Mouse (Mus musculus): ENCODE measurements around the gene Ttbk1.

The Ttbk1 gene

DNA sequence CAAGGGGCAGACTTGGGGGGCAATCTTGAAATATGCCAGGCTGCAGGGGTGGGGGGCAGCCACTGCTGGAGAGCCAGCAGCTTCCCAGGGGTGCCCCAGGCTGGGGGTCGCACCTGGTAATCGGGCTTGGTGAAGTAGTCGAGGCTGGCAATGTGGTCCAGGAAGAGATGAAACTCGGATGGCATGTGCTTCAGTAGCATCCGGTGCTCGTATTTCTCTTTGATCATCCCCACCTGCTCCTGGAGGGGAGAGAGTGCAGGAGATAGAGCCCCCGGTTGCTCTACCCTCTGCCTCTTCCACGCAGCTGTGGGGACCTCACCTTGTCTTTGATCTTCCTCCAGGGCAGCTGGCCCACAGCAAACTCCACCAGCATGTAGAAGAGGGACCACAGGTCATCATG is 10.9 kb downstream of the Ttbk1 start:
- DNase-seq (ENCODE audit: low spot score) = no peak

DNA sequence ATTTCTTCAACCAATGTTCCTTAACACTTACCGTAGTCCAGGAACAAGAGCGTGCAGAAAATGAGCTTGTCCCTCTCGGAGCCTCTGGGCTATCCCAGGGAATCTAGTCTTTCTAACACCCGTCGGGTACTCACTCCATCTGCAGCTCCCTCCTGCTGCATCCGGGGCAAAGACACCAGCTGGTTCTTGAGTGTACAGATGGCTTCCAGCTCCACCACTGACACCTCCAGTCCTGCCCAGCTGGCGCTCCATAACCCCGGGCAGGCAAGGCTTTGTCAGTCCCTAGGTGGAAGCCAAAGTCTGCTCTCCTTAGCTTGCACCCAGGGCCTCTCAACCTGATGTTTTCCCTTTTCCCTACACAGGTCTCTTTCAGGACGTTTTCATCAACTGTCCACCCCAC is 19.6 kb downstream of the Ttbk1 start:
- DNase-seq (ENCODE audit: low spot score) = no peak

DNA sequence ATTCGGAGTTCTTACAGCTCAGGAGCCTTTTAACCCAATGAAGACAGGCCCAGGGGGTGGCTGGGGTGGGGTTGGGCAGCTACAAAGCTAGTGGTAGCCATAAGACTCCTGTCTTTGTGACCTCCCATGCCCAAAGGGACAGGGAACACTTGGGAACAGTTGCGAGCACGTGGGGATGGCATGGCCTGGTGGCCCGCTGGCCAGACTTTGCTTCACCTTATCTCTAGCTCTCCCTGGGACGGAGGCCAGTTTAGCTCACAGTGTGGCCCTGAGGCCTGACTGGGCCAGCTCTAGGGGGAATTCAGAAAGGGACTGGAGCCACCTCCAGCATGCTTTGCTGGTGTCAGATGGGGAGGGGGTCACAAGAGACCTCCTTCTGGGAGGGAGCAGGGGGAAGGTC is 25.2 kb downstream of the Ttbk1 start:
- DNase-seq (ENCODE audit: low spot score) = no peak

- DNase-seq (ENCODE audit: low spot score) = no peak
These were observed 26.1 kb downstream of the Ttbk1 start for GRCm38 (mm10) chr17:46461347-46461746.

DNA sequence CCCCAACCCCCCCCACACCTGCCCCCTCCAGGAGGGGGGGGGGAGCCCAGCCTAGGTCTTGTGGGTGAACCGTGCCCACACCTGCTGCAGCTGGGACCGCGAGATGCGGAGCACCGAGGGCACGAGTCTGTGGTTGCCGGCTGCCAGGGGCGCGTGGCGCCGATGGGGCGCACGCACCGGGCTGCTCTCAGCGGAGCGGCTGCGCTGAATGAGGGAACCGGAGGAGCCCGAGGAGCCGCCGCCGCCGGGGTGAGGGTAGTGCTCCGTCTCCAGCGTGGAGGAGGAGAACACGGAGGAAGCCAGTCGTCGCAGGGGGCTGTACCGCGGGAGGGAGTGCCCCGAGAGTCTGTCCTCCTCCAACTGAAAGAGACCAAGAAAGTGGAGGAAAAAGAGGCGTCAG is 26.8 kb downstream of the Ttbk1 start:
- DNase-seq (ENCODE audit: low spot score) = no peak

GRCm38 (mm10) chr17:46458439-46458838 is 29.0 kb downstream of the Ttbk1 start:
- DNase-seq (ENCODE audit: low spot score) = no peak

GRCm38 (mm10) chr17:46457791-46458190 is 29.7 kb downstream of the Ttbk1 start:
- DNase-seq (ENCODE audit: low spot score) = no peak

GRCm38 (mm10) chr17:46455110-46455691 is 32.3 kb downstream of the Ttbk1 start:
- no peak for DNase-seq (ENCODE audit: low spot score)

GRCm38 (mm10) chr17:46454539-46454938 is 32.9 kb downstream of the Ttbk1 start:
- no peak for DNase-seq (ENCODE audit: low spot score)

- DNase-seq (ENCODE audit: low spot score) = no peak
These were observed 33.5 kb downstream of the Ttbk1 start for GRCm38 (mm10) chr17:46453970-46454411.

DNA sequence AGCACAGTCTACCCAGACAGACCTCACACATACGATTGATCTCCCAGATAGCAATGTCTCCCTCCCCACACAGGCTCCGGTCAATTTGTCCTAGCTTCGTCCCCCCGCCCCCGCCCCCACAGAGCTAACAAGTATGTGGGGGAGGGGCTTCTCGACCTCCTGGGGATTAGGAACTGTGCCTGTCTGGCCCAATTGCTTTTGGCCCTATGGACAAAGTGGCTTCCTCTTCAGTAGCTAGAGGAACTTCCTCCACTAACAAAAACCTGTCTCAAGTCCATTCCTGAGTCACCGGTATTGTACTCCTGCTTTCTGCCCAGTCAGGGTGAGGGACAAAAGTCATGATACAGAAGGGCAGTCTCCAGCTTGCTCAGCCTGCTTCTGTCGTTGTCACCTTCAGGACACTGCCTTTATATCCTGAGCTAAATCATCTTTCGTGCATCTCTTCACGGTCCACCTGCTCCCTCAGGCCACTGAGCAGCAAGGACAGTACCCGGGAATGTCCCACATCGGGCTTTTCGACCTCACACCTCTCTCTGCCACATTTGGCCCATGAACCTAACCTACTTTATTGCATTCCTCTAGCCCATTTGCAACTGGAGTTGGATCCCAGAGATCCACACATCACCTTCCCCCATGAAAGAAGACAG is 34.0 kb downstream of the Ttbk1 start:
- DNase-seq (ENCODE audit: low spot score) = no peak

DNA sequence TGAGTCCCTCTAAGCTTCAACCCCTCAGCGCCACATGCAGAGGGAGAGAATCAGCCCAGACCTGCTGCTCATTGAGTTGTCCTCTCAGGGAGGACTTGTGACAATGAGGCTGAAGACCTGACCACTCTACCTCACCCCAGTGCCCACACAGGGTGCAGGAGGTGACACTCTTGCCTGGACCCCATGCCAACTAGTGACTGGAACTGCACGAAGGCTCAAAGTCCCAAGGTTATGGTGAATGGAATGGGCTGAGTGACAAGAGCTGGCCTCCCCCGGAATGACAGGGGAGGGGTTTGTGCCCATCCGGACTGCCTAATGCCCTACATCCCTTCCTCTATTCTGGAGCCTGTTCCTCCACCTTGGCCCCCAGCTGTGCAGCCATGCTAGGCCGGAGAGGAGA is 34.8 kb downstream of the Ttbk1 start:
- no peak for DNase-seq (ENCODE audit: low spot score)

DNA sequence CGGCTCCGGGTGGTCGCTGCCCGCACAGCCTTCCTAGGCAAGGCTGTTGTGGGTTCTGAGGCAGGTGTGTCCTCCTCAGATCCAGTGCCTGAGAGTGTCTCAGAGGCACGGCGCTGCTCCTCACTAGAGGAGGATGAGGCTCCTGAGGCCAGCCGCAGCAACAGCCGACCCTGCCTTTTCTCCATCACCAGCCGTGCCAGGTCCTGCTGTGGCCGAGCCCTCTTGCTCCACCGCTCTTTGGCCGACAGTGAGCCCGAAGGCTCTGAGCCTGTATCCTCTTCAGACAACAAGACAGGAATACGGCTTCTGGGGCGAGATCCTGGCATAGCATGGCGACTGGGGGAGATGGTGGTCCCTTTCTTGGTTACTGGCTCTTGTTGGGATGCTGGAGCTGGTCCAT is 41.2 kb downstream of the Ttbk1 start:
- no peak for DNase-seq (ENCODE audit: low spot score)

GRCm38 (mm10) chr17:46444839-46445579 is 42.5 kb downstream of the Ttbk1 start:
- DNase-seq (ENCODE audit: low spot score) = no peak

- DNase-seq (ENCODE audit: low spot score) = no peak
These were observed 48.3 kb downstream of the Ttbk1 start for GRCm38 (mm10) chr17:46439176-46439575.

- no peak for DNase-seq (ENCODE audit: low spot score)
These were observed 49.1 kb downstream of the Ttbk1 start, which contains the start of gene Slc22a7 for GRCm38 (mm10) chr17:46438298-46438873. TSS of gene Slc22a7 (minus strand) at chr17:46438457.

DNA sequence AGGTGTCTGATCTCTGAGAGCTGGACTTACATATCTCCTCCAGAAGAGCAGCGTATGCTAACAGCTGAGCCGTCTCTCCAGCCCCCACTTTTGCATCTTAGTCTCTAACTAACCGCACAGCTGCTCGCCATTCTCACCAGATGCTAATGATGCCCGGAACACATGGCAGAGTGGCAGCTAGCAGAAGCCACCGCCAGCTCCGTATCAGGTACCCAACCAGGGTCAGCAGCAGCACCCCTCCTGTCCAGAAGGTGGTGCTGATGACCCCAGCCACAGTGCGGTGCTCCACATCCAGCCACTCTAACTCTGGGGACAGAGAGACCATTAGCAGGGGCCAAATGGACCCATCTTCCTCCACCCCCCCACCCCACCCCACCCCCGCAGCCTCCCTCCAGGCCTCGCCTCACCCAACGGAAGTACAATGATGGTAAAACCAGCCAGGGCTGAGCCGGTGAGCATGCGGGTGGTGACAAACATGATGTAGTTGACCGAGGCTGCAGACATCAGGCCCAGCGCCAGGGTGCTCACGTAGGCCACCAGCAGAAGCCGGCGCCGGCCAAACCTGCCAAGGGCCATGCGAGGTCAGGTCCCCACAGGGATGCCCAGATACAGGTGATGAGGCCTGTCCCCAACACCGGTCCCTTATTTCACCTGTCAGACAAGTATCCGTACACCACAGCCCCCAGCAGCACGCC is 50.7 kb downstream of the Ttbk1 start:
- no peak for DNase-seq (ENCODE audit: low spot score)

- no peak for DNase-seq (ENCODE audit: low spot score)
These were observed 53.8 kb downstream of the Ttbk1 start for GRCm38 (mm10) chr17:46433627-46434026.

- no peak for DNase-seq (ENCODE audit: low spot score)
These were observed 58.6 kb downstream of the Ttbk1 start, which contains the start of gene Crip3 for GRCm38 (mm10) chr17:46428761-46429414. TSS of gene Crip3 (plus strand) at chr17:46428926.

DNA sequence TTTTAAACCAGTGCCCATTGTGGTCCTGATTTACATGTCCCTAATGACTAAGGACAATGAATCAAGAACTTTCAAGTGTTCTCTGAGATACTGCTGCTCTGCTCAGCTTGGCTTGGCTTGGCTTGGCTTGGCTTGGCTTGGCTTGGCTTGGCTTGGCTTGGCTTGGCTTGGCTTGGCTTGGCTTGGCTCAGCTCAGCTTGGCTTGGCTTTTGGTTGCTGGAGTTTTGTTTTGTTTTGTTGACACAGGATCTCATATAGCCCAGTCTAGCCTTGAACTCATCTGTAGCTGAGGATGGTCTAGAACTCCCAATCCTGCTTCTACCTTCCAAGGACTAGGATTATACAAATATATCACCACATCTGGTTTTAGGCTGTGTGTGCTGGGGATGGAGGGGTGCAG is 61.0 kb downstream of the Ttbk1 start:
- DNase-seq (ENCODE audit: low spot score) = no peak

GRCm38 (mm10) chr17:46419717-46420116 is 67.8 kb downstream of the Ttbk1 start:
- no peak for DNase-seq (ENCODE audit: low spot score)

GRCm38 (mm10) chr17:46418628-46419027 is 68.8 kb downstream of the Ttbk1 start:
- no peak for DNase-seq (ENCODE audit: low spot score)
